Mouse (Mus musculus) midbrain, embryonic 14.5 days (tissue): ENCODE results near the gene Tead2. TPM values are rescaled to one million over a fixed set of nuclear protein-coding genes. Genes with fewer than 3 reads are reported as not detected.

Experiments
- ATAC-seq: fragments of 200-750 bp; cut with Nextera tagmentation; 2 replicates; pipeline ENCODE4 v1.8.0; 2017; ENCODE audit warnings: moderate number of reproducible peaks, moderate library complexity; ENCODE audit not compliant: low FRiP score, low TSS enrichment
- DNase-seq: peaks from one replicate; pipeline ENCODE4 v3.0.0-alpha.2; 2015
- H3K27ac ChIP-seq: fragments of 300-500 bp; sonication (generic); replicated peaks from 2 replicates; pipeline ENCODE4 v1.5.1; 2014; ENCODE audit warnings: mild to moderate bottlenecking, low read depth, low read length, moderate library complexity
- H3K27me3 ChIP-seq: fragments of 300-500 bp; sonication (generic); 2 replicates; pipeline ENCODE4 v1.6.1; 2014; ENCODE audit warnings: low read length, control low read depth, mixed read lengths; ENCODE audit not compliant: control insufficient read depth, insufficient read depth
- H3K36me3 ChIP-seq: fragments of 300-500 bp; sonication (generic); 2 replicates; pipeline ENCODE4 v1.6.1; 2014; ENCODE audit warnings: low read length, control low read depth; ENCODE audit not compliant: control insufficient read depth, insufficient read depth
- H3K4me1 ChIP-seq: fragments of 300-500 bp; sonication (generic); 2 replicates; pipeline ENCODE4 v1.6.1; 2014; ENCODE audit warnings: mild to moderate bottlenecking, antibody characterized with exemption, low read length, control low read depth; ENCODE audit not compliant: control insufficient read depth, insufficient read depth
- H3K4me2 ChIP-seq: fragments of 300-500 bp; sonication (generic); 2 replicates; pipeline ENCODE4 v1.6.1; 2014; ENCODE audit warnings: mild to moderate bottlenecking, low read length, moderate library complexity
- H3K4me3 ChIP-seq: fragments of 300-500 bp; sonication (generic); replicated peaks from 2 replicates; pipeline ENCODE4 v1.5.1; 2014; ENCODE audit warnings: low read depth, low read length
- H3K9ac ChIP-seq: fragments of 300-500 bp; sonication (generic); replicated peaks from 2 replicates; pipeline ENCODE4 v1.6.1; 2014; ENCODE audit warnings: mild to moderate bottlenecking, low read length, moderate library complexity
- H3K9me3 ChIP-seq: fragments of 300-500 bp; sonication (generic); 2 replicates; pipeline ENCODE4 v1.6.1; 2016; ENCODE audit warnings: low read length, control low read depth, mixed read lengths; ENCODE audit not compliant: control insufficient read depth
- WGBS: fragments of 180-500 bp; shearing (Covaris S2); extraction: QIAGEN DNeasy Blood & Tissue Kit; methylation state at CpG from one replicate; pipeline ENCODE4 v1.1.7; 2014; 5-methylcytosine and 5-hydroxymethylcytosine counted together
- polyA plus RNA-seq: library from polyadenylated mRNA; unstranded; fragments of >200 nt; fragmentation: Nextera tagmentation; extraction: Ambion mirVana; gene quantifications from 2 replicates; pipeline ENCODE4 v1.2.1, GENCODE M21; 2014

Tead2 gene
- polyA plus RNA-seq, 1 experiment from 2014 or later: 59.7 TPM

GRCm38 (mm10) chr7:45175398-45175797 is 40.2 kb upstream of the Tead2 start:
- DNase-seq (no peak), ATAC-seq (no peak)
- WGBS: 2% methylated on average over 13 of the region's 13 CpGs
- Histone ChIP-seq H3K36me3 (no peaks in the 10 kb centered on the region), H3K4me1 (0 out of 2 replicates have a peak, but pooled peaks cover 3% of the 10 kb centered on the region), H3K9me3 (no peaks in the 10 kb centered on the region), H3K27ac (no peak overlapping the region), H3K4me3 (no peak overlapping the region), H3K9ac (no peak overlapping the region), H3K27me3 (peaks cover 67% of the 10 kb centered on the region), H3K4me2 (no peak overlapping the region)

GRCm38 (mm10) chr7:45175929-45176328 is 39.6 kb upstream of the Tead2 start:
- Histone ChIP-seq H3K9ac (0 out of 2 replicates have a peak overlapping the region, but pooled peaks have one; percentile 21), H3K9me3 (no peaks in the 10 kb centered on the region), H3K4me1 (0 out of 2 replicates have a peak, but pooled peaks cover 3% of the 10 kb centered on the region), H3K4me3 (peak overlapping the region; percentile 13; the same call in 1 of the 2 replicates), H3K27ac (no peak overlapping the region), H3K27me3 (peaks cover 71% of the 10 kb centered on the region), H3K4me2 (peak overlapping the region; percentile 31), H3K36me3 (no peaks in the 10 kb centered on the region)
- 2% methylated on average over 23 of the region's 23 CpGs for WGBS
- ATAC-seq (no peak), DNase-seq (no peak)

- DNase-seq (no peak), ATAC-seq (no peak)
- Histone ChIP-seq H3K9me3 (no peaks in the 10 kb centered on the region), H3K4me2 (peak overlapping the region; percentile 31), H3K4me1 (0 out of 2 replicates have a peak, but pooled peaks cover 4% of the 10 kb centered on the region), H3K27ac (no peak overlapping the region), H3K4me3 (peak overlapping the region; percentile 13; the same call in 1 of the 2 replicates), H3K27me3 (peaks cover 75% of the 10 kb centered on the region), H3K36me3 (no peaks in the 10 kb centered on the region), H3K9ac (0 out of 2 replicates have a peak overlapping the region, but pooled peaks have one; percentile 21)
- 2% methylated on average over 31 of the region's 31 CpGs for WGBS
Measured at GRCm38 (mm10) chr7:45176356-45176755, 39.2 kb upstream of the Tead2 start.

DNA sequence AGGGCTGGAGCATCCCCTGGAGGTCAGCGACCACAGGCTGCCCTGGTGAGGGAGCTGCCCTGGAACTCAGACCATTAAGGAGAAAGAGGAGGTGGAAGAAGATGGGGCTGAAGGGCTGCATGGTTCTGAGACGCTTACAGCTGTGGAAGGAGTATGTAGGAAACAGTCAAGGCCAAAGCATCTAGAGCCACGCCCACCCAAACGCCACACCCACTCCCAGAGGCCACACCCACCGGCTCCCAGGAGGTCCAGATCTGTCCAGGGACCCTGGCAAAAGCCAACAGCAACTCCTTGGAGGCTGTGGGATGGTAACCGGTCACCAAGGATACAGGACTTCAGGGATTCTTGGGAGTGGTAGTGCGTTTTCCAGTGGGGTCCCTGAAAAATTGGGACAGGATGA is 37.0 kb upstream of the Tead2 start:
- 28% methylated on average over 7 of the region's 7 CpGs for WGBS
- Histone ChIP-seq H3K36me3 (no peaks in the 10 kb centered on the region), H3K9ac (no peak overlapping the region), H3K4me1 (0 out of 2 replicates have a peak, but pooled peaks cover 8% of the 10 kb centered on the region), H3K27me3 (peaks cover 97% of the 10 kb centered on the region), H3K27ac (no peak overlapping the region), H3K9me3 (no peaks in the 10 kb centered on the region), H3K4me3 (no peak overlapping the region), H3K4me2 (no peak overlapping the region)
- no peak for DNase-seq
- no peak for ATAC-seq

DNA sequence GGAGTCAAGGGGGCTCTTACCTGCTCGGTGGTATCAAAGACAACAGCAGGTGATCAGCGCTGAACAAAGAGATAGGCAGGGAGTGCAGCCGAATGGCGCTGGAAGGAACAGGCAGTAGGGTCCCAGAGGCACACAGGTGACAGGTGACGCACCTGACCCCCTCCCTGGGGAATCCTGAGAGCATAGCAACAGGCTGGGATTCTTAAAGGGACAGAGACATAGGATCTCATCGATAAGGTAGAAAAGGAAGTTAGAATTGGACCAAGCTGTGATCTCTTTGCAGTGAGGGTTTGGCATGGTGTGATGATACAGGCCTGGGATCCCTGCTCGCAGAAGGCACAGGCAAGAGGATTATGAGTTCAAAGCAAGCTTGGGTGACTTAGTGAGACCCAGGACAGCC is 36.1 kb upstream of the Tead2 start, which contains the start of gene Gfy:
Gene Gfy, minus strand, starts transcription at position 101 of the 400 bp plus-strand sequence.
- no peaks in the 10 kb centered on the region for H3K36me3 ChIP-seq
- DNase-seq (no peak), ATAC-seq (no peak)
- peaks cover 99% of the 10 kb centered on the region for H3K27me3 ChIP-seq
- 26% methylated on average over 7 of the region's 7 CpGs for WGBS
- H3K4me2 ChIP-seq: no peak within 1 kb of the TSS
- 0 out of 2 replicates have a peak, but pooled peaks cover 8% of the 10 kb centered on the region for H3K4me1 ChIP-seq
- no peaks in the 10 kb centered on the region for H3K9me3 ChIP-seq
- no peak within 1 kb of the TSS for H3K4me3 ChIP-seq
- no peak within 1 kb of the TSS for H3K9ac ChIP-seq
- no peak within 1 kb of the TSS for H3K27ac ChIP-seq

DNA sequence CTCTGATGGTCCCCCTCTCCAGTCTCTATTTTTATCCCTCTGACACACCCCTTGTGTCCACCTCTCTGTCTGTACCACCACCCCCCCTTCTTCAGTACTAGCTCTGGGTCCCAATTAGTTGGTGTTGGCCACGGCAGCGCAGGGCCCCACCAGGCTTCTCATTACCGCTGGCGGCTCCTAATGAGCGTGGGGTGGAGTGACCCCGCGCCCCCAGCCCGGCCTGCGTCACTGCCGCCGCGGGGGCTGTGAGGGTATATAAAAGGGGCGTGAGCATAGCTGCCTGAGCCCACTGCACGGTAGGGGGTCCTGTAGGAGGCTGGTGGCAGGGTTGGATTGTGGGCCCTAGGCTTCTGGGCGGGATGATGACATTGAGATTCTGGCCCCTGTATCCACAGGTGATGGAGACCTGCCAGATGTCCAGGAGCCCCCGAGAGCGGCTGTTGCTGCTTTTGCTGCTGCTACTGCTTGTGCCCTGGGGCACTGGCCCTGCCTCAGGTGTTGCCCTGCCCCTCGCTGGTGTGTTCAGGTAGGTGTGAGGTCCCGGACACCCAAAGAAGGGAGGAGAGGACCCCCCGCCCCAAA is 34.6 kb upstream of the Tead2 start, which contains the start of gene Pth2:
Gene Pth2, plus strand, starts transcription at position 100 of the 582 bp plus-strand sequence.
- Histone ChIP-seq H3K4me2 (peak within 1 kb of the TSS; percentile 50), H3K27ac (no peak within 1 kb of the TSS), H3K27me3 (peaks cover 86% of the 10 kb centered on the region), H3K4me3 (peak within 1 kb of the TSS; percentile 25), H3K4me1 (0 out of 2 replicates have a peak, but pooled peaks cover 8% of the 10 kb centered on the region), H3K36me3 (no peaks in the 10 kb centered on the region), H3K9ac (peak within 1 kb of the TSS; percentile 23; the same call in 1 of the 2 replicates), H3K9me3 (no peaks in the 10 kb centered on the region)
- no peak for ATAC-seq
- no peak for DNase-seq
- 23% methylated on average over 19 of the region's 20 CpGs for WGBS

GRCm38 (mm10) chr7:45181540-45181939 is 34.0 kb upstream of the Tead2 start:
- Histone ChIP-seq H3K27me3 (peaks cover 81% of the 10 kb centered on the region), H3K9ac (peak overlapping the region; percentile 23; the same call in 1 of the 2 replicates), H3K4me2 (peak overlapping the region; percentile 50), H3K27ac (no peak overlapping the region), H3K4me3 (peak overlapping the region; percentile 25), H3K9me3 (no peaks in the 10 kb centered on the region), H3K36me3 (no peaks in the 10 kb centered on the region), H3K4me1 (0 out of 2 replicates have a peak, but pooled peaks cover 5% of the 10 kb centered on the region)
- ATAC-seq (no peak), DNase-seq (peak; percentile 47)
- 4% methylated on average over 35 of the region's 35 CpGs for WGBS

GRCm38 (mm10) chr7:45182199-45182601 is 33.4 kb upstream of the Tead2 start:
- DNase-seq (peak; percentile 86), ATAC-seq (peak; percentile 44; the same call in 1 of the 2 replicates)
- 0 out of 2 replicates have a peak, but pooled peaks cover 5% of the 10 kb centered on the region for H3K4me1 ChIP-seq
- H3K9me3 ChIP-seq: no peaks in the 10 kb centered on the region
- H3K9ac ChIP-seq: no peak overlapping the region
- peak overlapping the region; percentile 25 for H3K4me3 ChIP-seq
- H3K4me2 ChIP-seq: peak overlapping the region; percentile 50
- H3K36me3 ChIP-seq: no peaks in the 10 kb centered on the region
- H3K27ac ChIP-seq: no peak overlapping the region
- peaks cover 74% of the 10 kb centered on the region for H3K27me3 ChIP-seq
- WGBS: under 1% methylated on average over 34 of the region's 34 CpGs
